Mouse (Mus musculus) liver, embryonic 14.5 days (tissue): ENCODE data around the gene Krt75.

Experiments used
- CTCF ChIP-seq: IDR thresholded peaks from 2 replicates; pipeline ENCODE4 v1.5.1; 2016; ENCODE audit warnings: antibody characterized with exemption, low read depth, control low read depth
- EP300 ChIP-seq: IDR thresholded peaks from 2 replicates; pipeline ENCODE4 v1.6.1; 2016; ENCODE audit warnings: antibody characterized with exemption, low read depth

DNA sequence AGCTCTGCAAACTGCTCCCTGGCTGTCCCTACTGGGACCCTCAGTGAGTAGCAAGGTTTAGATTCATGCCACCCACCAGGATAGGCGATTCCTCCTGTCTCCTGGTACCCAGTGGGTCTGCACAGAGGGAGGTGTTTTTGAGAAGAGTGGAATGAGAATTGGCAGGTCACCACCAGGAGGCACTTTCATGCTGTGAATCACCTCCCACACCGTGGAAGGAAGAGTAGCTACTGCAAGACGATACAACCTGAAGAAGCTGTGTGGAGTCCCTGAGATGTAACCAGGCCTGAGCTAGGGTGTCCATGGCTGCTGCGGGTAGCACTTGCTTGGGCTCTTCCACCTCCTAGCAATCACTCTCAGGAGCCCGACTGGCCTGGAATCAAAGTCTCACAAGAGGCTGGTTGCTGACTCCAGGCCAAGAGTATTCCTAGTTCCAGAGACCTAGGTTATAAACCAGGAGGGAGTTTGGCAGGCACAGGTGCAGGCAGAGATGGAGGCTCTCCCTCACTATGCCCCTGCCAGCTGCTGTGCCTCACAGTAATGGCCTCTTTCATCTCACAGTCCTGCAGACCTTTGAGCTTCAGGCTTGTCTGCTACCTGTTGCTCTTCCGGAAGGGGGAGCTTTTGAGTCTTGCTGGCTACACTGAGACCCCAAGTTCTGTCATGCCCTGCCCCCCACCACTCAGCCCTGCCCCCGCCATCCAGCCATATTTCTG, 35.7 kb downstream of the Krt75 start:
- TF ChIP-seq CTCF: no peak
- TF ChIP-seq EP300: no peak
